Mouse (Mus musculus) monocyte, adult 2 months (primary cell): ENCODE data around the gene Flnb.

Experiments
- DNase-seq, 2 experiments: peaks; one replicate each; pipeline ENCODE4 v3.0.0; 2022; ENCODE audit warnings: low spot score in 2 of 2, low read depth in 1 of 2

Flnb gene

DNA sequence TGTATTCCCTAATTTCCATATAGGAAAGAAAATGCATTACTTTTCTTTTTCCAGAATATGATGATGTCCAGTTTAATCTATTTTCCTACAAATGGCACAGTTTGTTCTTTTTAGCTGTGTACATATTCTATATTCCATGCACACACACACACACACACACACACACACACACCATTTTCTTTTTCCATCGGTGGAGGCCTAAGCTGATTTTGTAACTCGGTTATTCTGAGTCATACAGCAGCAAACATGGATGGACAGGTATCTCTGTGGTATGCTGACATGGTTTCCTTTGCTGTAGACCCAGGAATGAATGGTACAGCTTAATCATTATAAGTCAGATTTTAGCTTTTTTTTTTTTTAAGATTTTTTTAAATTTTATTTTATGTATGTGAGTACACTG lies 44.5 kb downstream of the Flnb start:
- no peak for DNase-seq

- no peak for DNase-seq
Measured at GRCm38 (mm10) chr14:7863199-7863598, 45.4 kb downstream of the Flnb start.

DNA sequence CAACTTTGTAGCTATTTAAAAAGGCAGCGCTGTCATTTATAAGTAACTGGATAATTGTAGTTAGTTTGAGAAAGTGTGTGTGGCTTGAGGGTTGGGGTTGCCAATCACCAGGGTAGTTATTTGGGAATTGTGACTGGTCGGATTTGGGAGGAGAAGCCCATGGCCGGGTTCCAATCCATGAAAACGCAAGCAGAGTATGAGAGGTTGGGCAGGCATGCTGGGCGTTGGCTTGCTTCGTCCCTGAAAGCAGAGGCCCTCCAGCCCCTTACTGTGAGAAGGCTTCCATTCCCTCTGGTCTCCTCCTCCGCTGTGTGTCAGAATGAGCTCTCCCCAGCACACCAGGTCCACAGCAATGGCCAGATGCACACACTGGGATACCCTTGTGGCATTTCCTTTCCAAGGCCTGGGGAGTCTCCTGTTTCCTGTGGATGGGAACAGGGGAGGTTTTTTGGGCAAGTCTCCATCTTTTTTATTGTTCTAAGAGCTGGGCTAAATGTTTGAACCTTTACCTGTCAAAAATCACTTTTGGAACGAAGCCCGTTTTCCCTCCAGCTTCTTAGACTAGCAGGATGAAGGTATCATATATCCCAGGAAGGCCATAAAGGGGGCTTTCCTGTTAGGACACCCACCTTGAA lies 46.2 kb downstream of the Flnb start:
- no peak for DNase-seq

DNA sequence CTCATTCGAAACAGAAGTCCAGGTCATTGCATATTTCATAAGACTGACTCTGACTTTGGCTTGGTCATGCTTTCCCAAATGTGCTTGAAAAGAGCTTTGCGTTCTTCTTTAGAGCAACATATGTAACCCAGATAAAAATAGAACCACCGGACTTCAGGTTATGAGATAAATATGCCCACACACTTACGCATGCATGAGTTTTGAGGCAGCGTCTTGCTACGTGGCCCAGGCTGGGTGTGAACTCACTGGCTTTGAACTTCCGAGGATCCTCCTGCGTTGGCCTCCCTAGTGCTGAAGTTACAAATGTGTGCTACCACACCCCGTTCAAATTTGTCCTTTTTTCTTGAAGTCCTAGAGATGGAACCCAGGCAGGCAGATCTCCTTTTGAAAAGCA lies 46.7 kb downstream of the Flnb start:
- DNase-seq, result no peak

DNA sequence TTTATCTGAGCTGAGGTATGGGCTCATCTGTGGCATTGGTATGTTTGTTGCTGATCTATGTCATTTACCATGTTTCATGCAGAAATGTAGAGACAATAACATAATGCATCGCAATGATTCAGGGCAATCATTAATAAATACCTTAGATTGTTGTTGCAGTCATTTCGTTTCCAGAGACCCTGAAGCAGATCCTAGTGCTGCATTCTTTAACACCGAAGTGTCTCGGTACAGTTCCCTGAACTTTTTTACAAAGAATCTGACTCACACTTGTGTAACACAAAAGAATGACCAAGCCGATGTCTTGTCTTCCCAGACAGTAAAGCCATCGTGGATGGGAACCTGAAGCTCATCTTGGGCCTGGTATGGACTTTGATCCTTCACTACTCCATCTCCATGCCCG lies 49.5 kb downstream of the Flnb start:
- no peak for DNase-seq

DNA sequence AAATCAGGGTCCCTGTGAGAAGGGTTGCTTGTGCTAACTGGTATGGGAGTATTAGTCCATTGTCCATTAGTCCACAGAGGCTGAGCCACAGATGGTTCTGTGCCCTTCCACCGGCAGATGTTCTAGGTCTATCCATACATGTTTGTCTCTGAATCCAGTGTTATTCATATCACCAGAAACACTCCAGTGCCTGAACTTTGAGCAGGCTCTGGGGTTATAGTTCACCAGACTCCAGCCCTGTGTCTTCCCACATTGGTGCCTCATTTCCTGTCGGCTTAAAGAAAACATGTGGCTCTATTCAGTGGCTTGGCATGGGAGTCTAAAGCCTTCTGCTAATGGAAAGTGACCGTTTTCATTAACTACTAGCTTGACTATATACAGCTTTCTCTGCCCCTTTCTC lies 50.1 kb downstream of the Flnb start:
- no peak for DNase-seq

GRCm38 (mm10) chr14:7869796-7870195 lies 52.0 kb downstream of the Flnb start:
- DNase-seq, result no peak

GRCm38 (mm10) chr14:7873552-7873951 lies 55.8 kb downstream of the Flnb start:
- DNase-seq, result no peak

DNA sequence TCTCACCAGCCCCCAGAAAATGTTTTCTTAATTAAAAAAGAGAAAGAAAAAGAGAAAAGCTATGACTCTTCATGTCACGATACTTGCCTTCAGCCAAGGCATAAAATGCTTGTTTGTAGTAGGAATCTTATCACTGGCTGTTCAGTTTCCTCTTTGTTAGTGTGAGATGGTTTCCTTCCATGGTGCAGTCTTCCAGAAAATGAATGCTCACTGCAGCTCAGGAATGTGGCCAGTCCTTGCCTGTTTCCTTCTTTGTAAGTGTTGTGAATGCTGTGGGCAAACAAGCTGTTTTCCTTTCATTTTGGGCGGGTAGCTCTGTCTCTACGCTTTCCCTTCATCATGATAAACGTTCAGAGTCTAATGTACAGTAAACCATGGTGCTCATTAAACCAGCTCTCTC lies 56.7 kb downstream of the Flnb start:
- DNase-seq, result no peak

GRCm38 (mm10) chr14:7877957-7878356 lies 60.2 kb downstream of the Flnb start:
- no peak for DNase-seq

- DNase-seq, result no peak
Measured at GRCm38 (mm10) chr14:7880389-7880788, 62.6 kb downstream of the Flnb start.

- no peak for DNase-seq
Measured at GRCm38 (mm10) chr14:7881533-7881932, 63.8 kb downstream of the Flnb start.

DNA sequence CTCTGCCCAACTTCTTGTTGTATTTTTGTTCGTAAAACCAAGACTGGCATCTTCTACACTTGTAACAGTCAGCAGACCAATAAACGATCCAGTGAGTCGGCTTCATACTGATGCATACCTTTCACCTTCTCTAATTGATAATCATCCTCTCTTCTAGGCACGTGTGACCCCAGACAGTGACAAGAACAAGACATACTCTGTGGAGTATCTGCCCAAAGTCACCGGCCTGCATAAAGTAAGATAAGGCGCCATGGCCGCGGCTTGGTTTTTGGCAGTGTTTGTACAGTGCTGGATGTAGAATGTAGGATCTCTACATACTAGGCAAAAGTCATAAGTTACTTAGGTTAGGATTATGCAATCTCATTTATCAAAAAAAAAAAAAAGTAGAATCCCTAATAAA lies 64.3 kb downstream of the Flnb start:
- DNase-seq, result no peak

GRCm38 (mm10) chr14:7884158-7884557 lies 66.4 kb downstream of the Flnb start:
- DNase-seq, result no peak

GRCm38 (mm10) chr14:7884841-7885240 lies 67.1 kb downstream of the Flnb start:
- no peak for DNase-seq

DNA sequence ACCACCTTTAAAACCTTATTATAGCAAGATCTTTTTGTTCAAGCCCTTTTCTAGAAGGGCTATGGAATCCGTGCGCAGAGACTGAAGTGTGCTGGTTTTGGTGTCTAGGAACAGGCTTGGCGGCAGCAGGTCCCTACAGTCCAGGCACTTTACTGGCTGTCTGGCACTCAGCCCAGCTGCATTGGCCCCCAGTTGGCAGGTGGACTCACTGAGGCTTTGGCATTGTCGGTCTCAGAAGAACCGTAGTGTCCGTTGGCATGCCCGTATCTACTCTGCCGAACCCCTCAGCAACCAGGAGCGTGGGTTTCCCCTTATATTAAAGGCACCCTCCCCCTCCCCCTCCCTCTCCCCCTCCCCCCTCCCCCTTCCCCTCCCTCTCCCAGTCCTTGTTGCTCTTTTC lies 67.8 kb downstream of the Flnb start:
- no peak for DNase-seq

GRCm38 (mm10) chr14:7886008-7886407 lies 68.3 kb downstream of the Flnb start:
- DNase-seq, result no peak

- no peak for DNase-seq
Measured at GRCm38 (mm10) chr14:7887171-7887570, 69.4 kb downstream of the Flnb start.

DNA sequence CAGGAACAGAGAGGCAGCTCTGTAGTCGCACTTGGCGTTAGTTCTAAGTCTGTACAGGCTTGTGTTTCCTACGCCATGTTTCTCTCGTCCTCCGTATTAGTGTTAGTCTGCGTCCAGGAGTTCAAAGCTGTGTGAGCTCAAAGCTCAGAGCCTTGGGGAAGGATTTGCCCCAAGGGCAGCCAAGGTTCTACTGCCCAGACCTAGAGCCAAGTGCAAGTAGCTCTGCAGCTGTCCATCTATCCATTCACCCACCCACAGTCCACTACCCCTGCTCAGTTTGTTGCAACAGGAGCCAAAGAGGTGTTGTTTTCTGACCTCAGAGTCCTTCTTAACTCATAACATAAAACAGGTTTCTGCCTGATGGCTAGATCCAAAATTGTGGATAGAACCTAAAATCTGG lies 70.5 kb downstream of the Flnb start:
- DNase-seq, result no peak

- no peak for DNase-seq
Measured at GRCm38 (mm10) chr14:7888811-7889651, 71.3 kb downstream of the Flnb start.

DNA sequence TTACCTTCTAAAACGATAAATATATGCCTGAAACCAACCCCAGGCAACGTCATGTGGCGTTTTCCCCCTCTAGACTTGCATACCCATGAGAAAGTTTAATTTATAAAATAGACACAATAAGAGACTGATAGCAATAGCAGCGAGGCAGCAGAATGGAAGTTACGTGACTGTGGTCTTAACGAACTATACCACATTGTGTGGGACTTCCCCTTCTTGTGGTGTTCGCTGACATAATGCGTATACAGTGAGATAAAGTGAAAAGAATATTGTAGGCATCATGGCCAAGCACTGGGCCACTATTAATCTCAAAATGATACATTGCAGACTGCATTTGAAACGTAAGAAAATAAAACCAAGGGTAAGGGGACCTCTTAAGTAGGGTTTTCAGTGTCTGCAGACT lies 72.1 kb downstream of the Flnb start:
- no peak for DNase-seq

DNA sequence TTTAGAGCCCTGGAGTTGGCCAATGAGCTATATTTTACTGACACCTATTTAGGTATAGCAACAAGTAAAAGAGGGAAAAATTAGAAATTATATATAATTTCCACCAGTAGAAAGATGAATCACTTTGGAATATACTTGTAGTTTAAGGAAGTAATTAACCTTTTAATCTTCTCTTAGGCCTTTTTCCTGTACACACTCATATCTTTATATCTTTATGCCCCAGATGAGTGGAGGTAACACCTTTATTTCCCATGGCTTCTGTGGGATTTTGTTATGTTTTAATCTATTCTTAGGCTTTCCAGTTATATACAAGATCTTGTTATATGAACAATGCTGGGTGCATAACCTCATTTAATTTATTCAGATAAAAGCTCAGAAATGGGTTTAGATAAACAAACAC lies 73.6 kb downstream of the Flnb start:
- no peak for DNase-seq

GRCm38 (mm10) chr14:7896126-7896525 lies 78.4 kb downstream of the Flnb start:
- DNase-seq, result no peak
